Mouse (Mus musculus) cortical plate, adult 2 months (tissue): ENCODE measurements around the gene Ackr3.

Experiments
- CTCF ChIP-seq: fragments of 200-500 bp; IDR thresholded peaks from 2 replicates; pipeline ENCODE4 v1.5.1; 2011; ENCODE audit warnings: mild to moderate bottlenecking, control low read depth, low read length; ENCODE audit not compliant: insufficient read depth; ENCODE audit errors: extremely low read depth
- POLR2A ChIP-seq: fragments of 200-500 bp; IDR thresholded peaks from 2 replicates; pipeline ENCODE4 v1.6.1; 2011; ENCODE audit warnings: mild to moderate bottlenecking, low read length, control low read depth; ENCODE audit not compliant: insufficient read depth; ENCODE audit errors: extremely low read depth

GRCm38 (mm10) chr1:90161623-90162022 is 42.2 kb upstream of the Ackr3 start:
- TF ChIP-seq POLR2A (no peak), CTCF (no peak)
